Mouse (Mus musculus): ENCODE measurements at regions not wholly inside any gene's neighbourhood (a gene's known extent, or its start where the extent isn't known, plus 50 kb on each side); places are given as distances from the start of the nearest gene placed in this dataset.

DNA sequence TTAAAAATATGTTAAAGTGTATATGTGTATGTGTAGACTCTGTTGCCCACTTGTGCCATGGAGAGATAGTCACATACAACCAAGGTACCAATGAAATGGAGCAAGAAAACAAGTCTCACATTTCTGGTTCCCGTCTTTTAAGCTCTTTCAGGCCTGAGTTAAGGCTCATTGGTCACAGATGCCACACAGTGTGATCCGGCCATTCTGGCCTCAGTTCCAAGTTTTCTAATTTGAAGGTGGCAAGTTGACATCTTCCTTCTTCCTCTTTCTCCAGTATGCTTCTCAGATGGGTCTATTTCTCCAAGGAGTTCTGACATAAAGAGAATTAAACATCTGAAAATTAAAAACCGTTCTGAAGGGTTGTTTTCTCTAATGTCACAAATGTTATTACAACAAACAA, 66.9 kb upstream of the Zfp703 start:
- intact Hi-C loops (cut with DNase I): no loop called here

DNA sequence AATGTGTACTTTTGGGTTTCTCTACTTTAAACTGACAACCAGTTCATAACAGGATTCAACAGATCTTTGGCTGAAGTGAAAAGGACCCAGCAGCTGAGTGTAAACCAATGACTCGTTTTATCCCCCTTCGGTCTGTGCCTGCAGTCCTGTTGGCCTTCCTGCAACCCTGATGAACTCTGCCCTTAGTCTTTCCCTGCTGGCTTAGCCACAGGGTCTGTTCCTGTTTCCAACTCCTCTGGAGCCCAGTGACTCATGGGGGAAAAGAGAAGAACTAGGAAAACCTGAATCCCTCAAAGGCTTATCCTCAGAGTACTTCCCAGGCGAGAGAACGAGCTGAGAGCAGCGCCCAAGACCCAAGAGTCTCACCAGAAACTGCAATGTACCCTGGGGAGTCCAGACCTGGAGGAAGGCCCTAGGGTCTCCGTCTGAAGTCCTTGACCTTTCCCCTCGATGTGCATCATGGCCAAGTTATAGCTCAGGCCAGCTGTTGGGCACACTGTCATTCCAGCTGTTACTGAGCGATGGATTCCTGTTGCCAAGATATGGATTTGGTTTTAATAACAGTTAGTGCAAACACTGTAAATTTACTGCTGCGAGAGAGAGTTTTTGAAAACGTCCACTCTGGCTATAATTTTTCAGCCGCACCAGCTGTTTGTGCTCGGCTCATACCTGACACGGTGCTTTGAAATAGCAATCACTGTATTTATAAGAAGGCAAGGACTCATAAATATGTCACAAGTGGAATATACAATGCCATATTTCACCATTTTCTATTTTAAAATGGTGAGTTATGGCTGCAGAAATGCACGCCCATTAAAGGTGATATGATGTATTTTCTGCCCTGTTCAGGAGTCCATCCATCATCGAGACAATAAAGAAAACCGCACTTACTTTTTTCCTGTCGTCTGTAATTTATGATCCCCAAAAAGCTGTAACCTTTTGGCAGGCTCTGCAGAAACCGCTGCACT, 63.3 kb upstream of the Zfp703 start:
- intact Hi-C loops (cut with DNase I): no loop called here

- intact Hi-C loops (cut with DNase I): no loop called here
These were observed 61.4 kb upstream of the Zfp703 start for GRCm38 (mm10) chr8:26915731-26916130.

- intact Hi-C loops (cut with DNase I): no loop called here
These were observed 55.5 kb upstream of the Zfp703 start for GRCm38 (mm10) chr8:26921531-26922177.

- intact Hi-C loops (cut with DNase I): no loop called here
These were observed 55.0 kb upstream of the Zfp703 start for GRCm38 (mm10) chr8:26922178-26922540.

GRCm38 (mm10) chr8:26923166-26923565, 54.0 kb upstream of the Zfp703 start:
- intact Hi-C loops (cut with DNase I): no loop called here

All from adrenal gland (tissue).